Mouse (Mus musculus) c-Kit-negative CD71-positive TER-119-positive erythroid progenitor cells, embryonic 14.5 days (primary cell): ENCODE data around the gene Gm17349.

Experiments used
- DNase-seq: peaks from one replicate; pipeline ENCODE4 v3.0.0-alpha.2; 2013; ENCODE audit warnings: low read depth, low spot score

The Gm17349 gene

DNA sequence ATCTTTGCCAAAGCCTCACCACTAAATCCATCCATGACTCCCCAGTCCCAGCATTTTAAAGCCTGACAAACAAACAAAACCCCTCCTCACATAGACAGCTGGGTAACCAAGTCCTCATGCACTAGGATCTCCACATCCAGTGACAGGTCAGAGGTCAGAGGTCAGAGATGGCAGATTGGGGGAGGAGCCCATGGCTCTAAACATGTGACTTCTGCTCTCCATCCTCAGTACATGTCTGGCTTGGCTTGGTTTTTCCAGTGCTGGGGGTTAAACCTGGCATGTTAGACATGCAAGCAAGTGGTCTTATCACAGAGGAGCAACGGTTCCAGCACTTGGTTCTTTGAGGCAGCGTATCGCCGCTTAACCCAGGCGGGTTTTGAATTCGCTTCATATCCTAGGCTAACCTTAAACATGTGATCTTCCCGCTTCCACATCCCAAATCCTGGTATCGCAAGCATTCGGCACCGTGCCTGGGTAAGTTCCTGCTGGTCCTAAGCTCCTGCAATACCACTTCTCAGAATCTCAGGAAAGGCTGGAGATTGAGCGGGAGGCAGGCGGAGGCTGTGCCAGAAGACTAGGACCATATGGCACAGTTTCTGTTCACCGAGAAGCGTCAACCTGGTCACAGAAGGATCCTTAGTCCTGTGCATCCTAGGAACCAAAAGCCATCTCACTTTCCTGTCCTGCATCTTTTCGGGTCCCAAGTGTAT, 44.0 kb downstream of the Gm17349 start:
- no peak for DNase-seq

DNA sequence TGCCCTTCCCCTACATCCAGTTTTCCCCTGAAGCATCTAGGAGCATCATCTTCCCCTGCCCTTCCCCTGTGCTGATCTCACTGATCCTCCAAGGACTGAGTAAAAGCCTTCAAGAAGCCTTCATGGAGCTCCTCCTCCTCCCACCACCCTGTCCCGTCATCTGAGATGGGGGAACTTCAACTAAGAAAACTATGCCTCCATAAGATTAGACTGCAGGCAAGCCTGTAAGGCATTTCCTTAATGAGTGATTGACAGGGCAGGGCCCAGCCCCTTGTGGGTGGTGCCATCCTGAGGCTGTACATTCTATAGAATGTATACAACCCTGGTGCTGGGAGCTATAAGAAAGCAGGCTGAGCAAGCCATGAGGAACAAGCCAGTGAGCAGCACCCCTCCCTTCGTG, 46.9 kb downstream of the Gm17349 start:
- no peak for DNase-seq

DNA sequence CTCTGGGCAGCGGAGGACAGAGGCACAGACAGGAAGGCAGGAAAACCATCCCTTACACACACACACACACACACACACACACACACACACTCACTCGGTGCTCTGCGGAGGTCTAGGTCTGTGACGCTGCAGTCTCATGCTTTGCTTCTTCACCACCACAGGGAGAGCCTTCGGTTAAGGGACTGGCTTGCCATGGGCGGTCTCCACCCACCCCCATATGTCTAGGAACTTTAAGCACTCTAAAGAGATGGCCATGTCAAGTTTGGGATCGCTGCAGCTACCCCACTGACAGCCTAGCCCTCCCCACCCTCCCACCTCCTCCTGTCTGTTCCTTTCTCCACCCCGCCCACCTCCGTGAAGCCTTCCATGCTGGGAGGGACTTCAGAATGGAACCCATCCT, 49.3 kb downstream of the Gm17349 start:
- DNase-seq, result no peak

DNA sequence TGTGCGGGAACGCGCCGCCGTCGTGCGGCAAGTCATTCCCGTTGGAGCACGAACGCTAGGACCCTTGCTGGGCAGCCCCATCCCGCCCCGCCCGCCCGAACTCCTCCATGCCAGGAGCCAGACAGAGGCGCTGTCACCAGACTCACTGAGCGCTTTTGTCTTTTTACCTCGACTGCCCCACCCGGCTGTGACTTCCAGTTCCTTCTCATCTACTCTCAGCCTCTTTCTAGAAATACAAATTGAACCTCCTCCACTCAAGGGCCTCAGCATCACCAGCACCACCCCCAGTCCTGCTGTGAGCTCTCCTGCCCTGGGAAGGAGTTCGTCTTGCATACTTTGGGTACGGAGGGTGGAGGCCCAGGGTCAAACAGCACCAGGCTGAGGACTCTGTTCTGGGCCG, 51.4 kb downstream of the Gm17349 start:
- no peak for DNase-seq

DNA sequence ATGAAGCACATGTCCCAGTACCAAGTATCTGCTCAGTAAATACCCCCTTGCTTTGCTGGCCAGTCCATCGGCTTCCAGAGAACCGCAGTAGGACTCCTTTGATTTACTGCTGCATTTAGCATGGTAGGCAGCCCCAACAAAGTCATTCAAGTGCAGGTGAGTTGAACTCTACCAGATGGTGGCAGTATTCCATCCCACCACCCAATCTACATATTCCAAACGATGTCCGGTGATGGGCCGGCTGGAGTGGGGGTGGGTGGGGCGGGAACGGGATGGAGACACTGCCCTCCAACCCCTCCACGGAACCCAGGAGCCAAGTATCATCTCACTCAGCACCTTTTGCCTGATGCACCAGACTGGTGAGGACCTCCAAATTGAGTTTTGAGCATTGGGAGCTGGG, 52.0 kb downstream of the Gm17349 start:
- no peak for DNase-seq
